Mouse (Mus musculus) forebrain, embryonic 12.5 days (tissue): ENCODE measurements around the gene Crabp1. TPM values are rescaled to one million over a fixed set of nuclear protein-coding genes. Genes with fewer than 3 reads are reported as not detected.

ENCODE experiments used
- ATAC-seq: fragments of 200-750 bp; cut with Nextera tagmentation; 2 replicates; pipeline ENCODE4 v1.8.0; 2017; ENCODE audit warnings: moderate TSS enrichment; ENCODE audit not compliant: low FRiP score
- H3K27ac ChIP-seq: fragments of 300-500 bp; sonication (generic); 2 replicates; pipeline ENCODE4 v1.5.1; 2016; ENCODE audit warnings: mild to moderate bottlenecking
- H3K27me3 ChIP-seq: fragments of 300-500 bp; sonication (generic); 2 replicates; pipeline ENCODE4 v1.6.1; 2016; ENCODE audit warnings: mild to moderate bottlenecking
- H3K36me3 ChIP-seq: fragments of 300-500 bp; sonication (generic); replicated peaks from 2 replicates; pipeline ENCODE4 v1.6.1; 2016; ENCODE audit warnings: mild to moderate bottlenecking
- H3K4me1 ChIP-seq: fragments of 300-500 bp; sonication (generic); 2 replicates; pipeline ENCODE4 v1.6.1; 2016
- H3K4me2 ChIP-seq: fragments of 300-500 bp; sonication (generic); 2 replicates; pipeline ENCODE4 v1.6.1; 2016; ENCODE audit warnings: mild to moderate bottlenecking, moderate library complexity
- H3K4me3 ChIP-seq: fragments of 300-500 bp; sonication (generic); replicated peaks from 2 replicates; pipeline ENCODE4 v1.5.1; 2016; ENCODE audit warnings: mild to moderate bottlenecking
- H3K9ac ChIP-seq: fragments of 300-500 bp; sonication (generic); 2 replicates; pipeline ENCODE4 v1.6.1; 2016; ENCODE audit warnings: mild to moderate bottlenecking
- H3K9me3 ChIP-seq: fragments of 300-500 bp; sonication (generic); 2 replicates; pipeline ENCODE4 v1.6.1; 2016
- WGBS: fragments of 180-500 bp; shearing (Covaris S2); methylation state at CpG from one replicate; pipeline ENCODE4 v1.1.7; 2016; 5-methylcytosine and 5-hydroxymethylcytosine counted together
- polyA plus RNA-seq: library from polyadenylated mRNA; unstranded; fragments of >200 nt; fragmentation: Nextera tagmentation; extraction: Ambion mirVana; gene quantifications from 2 replicates; pipeline ENCODE4 v1.2.1, GENCODE M21; 2016

Gene Crabp1
- polyA plus RNA-seq, 1 experiment from 2014 or later, result 133 TPM

DNA sequence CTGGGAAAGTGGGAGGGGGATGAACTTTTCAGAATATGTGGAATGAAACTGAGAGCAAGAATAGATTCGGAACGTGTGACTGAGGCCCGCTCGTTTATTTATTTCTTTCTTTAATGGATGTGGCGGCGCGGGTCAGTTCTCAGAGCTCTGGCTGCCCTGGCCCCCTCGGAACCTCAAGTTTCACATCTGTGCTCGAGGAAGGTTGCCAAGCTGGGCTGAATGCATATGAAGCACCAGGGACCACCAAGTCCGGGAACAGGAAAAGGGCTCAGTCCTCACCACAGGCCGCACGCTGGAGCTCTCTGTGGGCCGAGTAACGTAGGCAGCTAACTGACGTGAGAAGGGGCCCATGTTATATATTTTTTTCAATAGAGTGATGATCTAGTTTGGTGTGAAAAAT is 18.0 kb downstream of the Crabp1 start:
- Histone ChIP-seq H3K4me3 (no peak overlapping the region), H3K9ac (no peak overlapping the region), H3K9me3 (no peaks in the 10 kb centered on the region), H3K27me3 (no peaks in the 10 kb centered on the region), H3K4me1 (peaks cover under 1% of the 10 kb centered on the region; the same call in 1 of the 2 replicates), H3K4me2 (no peak overlapping the region), H3K27ac (no peak overlapping the region), H3K36me3 (no peaks in the 10 kb centered on the region)
- ATAC-seq, result no peak
- 65% methylated on average over 15 of the region's 15 CpGs for WGBS

DNA sequence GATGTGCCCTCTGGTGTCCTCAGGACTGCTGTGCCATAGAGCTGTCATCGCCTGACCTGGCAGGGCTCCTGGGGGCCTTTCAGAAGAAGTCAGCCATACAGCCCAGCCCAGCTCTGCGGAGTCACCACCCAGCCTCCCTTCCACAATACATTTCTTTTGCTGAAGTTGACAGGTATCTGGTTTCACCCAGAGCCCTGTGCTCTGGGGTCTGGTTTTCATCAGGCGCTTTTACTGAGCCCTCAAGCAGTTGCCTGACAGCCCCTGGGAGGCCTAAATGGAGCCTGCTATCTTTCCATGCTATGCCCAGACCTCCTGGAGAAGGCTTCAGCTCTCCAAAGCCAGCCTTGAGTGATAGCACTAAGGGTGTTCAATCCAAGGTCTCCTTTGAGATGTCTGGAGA is 19.5 kb downstream of the Crabp1 start:
- H3K27me3 ChIP-seq, result no peaks in the 10 kb centered on the region
- no peaks in the 10 kb centered on the region for H3K9me3 ChIP-seq
- H3K4me3 ChIP-seq, result no peak overlapping the region
- WGBS, result 77% methylated on average over 3 of the region's 3 CpGs
- no peak overlapping the region for H3K4me2 ChIP-seq
- no peak overlapping the region for H3K9ac ChIP-seq
- peaks cover 7% of the 10 kb centered on the region for H3K4me1 ChIP-seq
- H3K36me3 ChIP-seq, result no peaks in the 10 kb centered on the region
- no peak overlapping the region for H3K27ac ChIP-seq
- no peak for ATAC-seq

DNA sequence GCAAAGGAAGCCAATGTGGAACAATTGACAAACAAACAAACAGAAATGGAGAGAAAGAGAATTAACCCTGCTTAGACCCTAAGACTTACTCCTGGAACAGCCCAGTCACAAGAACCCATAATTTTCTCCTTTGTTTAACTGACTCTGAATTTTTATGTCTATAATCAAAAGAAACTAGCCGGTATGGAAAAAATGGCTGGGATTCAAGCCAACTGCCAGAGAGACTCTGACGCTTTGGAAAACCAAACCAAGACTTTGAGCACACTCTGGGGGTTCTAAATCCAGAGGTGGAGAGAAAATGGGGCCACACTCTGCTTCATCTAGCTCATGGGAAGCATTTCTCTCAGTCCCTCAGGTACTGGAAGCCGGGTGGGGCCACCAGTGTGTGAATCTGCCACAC is 20.7 kb downstream of the Crabp1 start:
- no peaks in the 10 kb centered on the region for H3K27me3 ChIP-seq
- ATAC-seq, result no peak
- no peak overlapping the region for H3K27ac ChIP-seq
- no peak overlapping the region for H3K4me3 ChIP-seq
- no peaks in the 10 kb centered on the region for H3K36me3 ChIP-seq
- H3K9ac ChIP-seq, result no peak overlapping the region
- no peak overlapping the region for H3K4me2 ChIP-seq
- no peaks in the 10 kb centered on the region for H3K9me3 ChIP-seq
- WGBS, result 89% methylated on average over 3 of the region's 3 CpGs
- H3K4me1 ChIP-seq, result peaks cover 7% of the 10 kb centered on the region

- WGBS, result 94% methylated on average over 1 of the region's 1 CpGs
- peaks cover 7% of the 10 kb centered on the region for H3K4me1 ChIP-seq
- no peaks in the 10 kb centered on the region for H3K27me3 ChIP-seq
- no peak for ATAC-seq
- H3K9me3 ChIP-seq, result no peaks in the 10 kb centered on the region
- H3K36me3 ChIP-seq, result no peaks in the 10 kb centered on the region
- no peak overlapping the region for H3K9ac ChIP-seq
- no peak overlapping the region for H3K4me2 ChIP-seq
- H3K4me3 ChIP-seq, result no peak overlapping the region
- no peak overlapping the region for H3K27ac ChIP-seq
Observed at GRCm38 (mm10) chr9:54786083-54786482, 21.5 kb downstream of the Crabp1 start.

DNA sequence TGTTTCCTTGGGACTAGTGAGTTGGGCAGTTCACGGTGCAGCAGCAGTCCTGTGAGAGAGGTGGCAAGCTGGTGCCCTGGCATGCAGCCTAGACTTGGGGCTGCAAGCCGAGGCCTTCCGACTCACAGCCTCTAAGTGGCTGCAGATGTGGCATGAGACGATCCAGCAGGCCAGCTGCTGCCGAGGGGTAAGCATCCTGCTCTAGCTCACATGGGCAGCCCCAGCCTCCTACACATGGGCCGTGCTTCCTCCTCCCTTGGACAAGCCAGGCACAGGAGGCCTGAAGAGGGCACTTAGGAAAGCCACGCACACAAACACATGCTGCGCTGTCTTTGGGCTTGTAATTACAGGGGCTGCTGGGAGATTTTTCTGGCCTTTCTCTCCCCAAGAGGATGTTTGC is 23.2 kb downstream of the Crabp1 start:
- Histone ChIP-seq H3K4me2 (no peak overlapping the region; the same call in 1 of the 2 replicates), H3K27ac (no peak overlapping the region), H3K4me3 (no peak overlapping the region), H3K4me1 (peaks cover 7% of the 10 kb centered on the region), H3K9me3 (no peaks in the 10 kb centered on the region), H3K9ac (no peak overlapping the region), H3K27me3 (no peaks in the 10 kb centered on the region), H3K36me3 (no peaks in the 10 kb centered on the region)
- no peak; the same call in 1 of the 2 replicates for ATAC-seq
- 38% methylated on average over 8 of the region's 8 CpGs for WGBS

- WGBS, result 69% methylated on average over 5 of the region's 5 CpGs
- ATAC-seq, result no peak
- Histone ChIP-seq H3K4me1 (peaks cover 7% of the 10 kb centered on the region), H3K27me3 (no peaks in the 10 kb centered on the region), H3K4me3 (no peak overlapping the region), H3K36me3 (no peaks in the 10 kb centered on the region), H3K9me3 (no peaks in the 10 kb centered on the region), H3K4me2 (no peak overlapping the region), H3K9ac (no peak overlapping the region), H3K27ac (no peak overlapping the region)
Observed at GRCm38 (mm10) chr9:54790271-54790670, 25.7 kb downstream of the Crabp1 start.

DNA sequence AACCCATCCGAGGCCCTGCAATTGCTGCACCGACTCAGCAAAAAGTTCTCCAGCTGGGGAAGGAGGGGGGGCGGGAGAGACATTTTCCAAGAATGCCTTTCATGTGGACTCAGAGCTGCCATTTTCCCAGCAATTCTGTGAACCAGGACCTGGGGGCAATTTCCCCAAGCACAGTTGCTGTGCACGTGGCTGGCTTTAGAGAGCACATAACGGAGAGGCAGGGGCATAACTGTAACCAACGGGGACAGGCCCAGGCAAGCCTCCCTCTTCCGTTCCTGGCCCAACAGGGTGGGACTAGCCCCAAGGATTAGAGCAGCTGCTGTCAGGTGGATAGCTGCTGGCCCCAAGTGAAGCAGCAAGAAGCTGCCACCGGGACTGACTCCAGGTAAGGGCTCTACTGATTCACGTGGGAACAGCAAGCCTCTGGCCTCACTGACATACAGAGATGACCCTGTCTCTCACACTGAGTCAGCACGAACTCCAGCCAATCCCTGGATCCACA is 37.0 kb downstream of the Crabp1 start:
- no peak for ATAC-seq
- Histone ChIP-seq H3K4me1 (peaks cover 3% of the 10 kb centered on the region; the same call in 1 of the 2 replicates), H3K27ac (no peak overlapping the region), H3K4me2 (no peak overlapping the region), H3K36me3 (no peaks in the 10 kb centered on the region), H3K9ac (no peak overlapping the region), H3K27me3 (peaks cover 4% of the 10 kb centered on the region; the same call in 1 of the 2 replicates), H3K4me3 (no peak overlapping the region), H3K9me3 (no peaks in the 10 kb centered on the region)
- 38% methylated on average over 10 of the region's 10 CpGs for WGBS

DNA sequence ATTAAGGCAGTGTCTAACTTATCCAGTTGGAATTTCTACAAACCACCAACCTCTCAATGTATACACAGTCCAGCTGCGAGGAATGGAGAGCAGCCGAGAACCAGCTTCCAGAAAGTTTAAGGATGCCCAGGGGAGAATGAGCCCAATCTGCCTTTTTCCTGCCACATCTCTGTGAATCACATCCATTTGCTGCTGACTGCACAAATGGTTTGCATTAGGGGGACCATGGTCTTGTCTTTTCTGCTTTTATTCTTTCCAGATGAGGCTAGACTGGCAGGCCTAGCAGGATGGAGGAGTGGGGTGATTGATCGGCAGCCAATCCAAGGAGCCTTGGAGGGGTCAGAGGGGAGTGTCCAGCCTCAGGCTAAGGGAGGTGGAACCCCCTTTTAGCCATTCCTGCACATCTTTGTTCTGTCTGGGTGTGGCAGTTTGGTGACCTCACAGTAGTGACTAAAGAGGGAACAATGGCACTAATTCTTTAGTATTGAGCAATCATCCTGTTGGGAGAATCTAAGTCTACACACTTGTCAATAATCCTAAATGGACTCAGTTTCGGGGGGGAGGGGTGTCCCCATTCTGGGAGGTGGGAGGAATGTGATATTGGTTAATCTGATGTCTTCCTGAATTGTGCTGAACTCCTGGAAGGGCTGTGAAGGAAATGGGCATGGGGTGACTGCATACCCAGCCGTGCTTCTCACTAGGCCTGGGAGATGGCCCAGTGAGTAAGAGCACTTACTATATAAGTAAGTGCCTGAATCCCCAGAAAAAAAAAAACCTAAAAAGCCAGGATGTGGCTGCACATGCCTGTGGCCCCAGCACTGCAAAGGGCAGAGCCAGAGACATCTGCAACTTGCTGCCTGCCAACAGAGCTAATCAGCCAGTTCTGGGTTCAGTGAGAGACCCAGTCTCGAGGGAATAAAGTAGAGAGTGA is 38.5 kb downstream of the Crabp1 start:
- H3K4me1 ChIP-seq, result peaks cover 3% of the 10 kb centered on the region; the same call in 1 of the 2 replicates
- no peaks in the 10 kb centered on the region for H3K9me3 ChIP-seq
- no peak for ATAC-seq
- no peak overlapping the region for H3K4me2 ChIP-seq
- H3K4me3 ChIP-seq, result no peak overlapping the region
- H3K27ac ChIP-seq, result no peak overlapping the region
- WGBS, result 64% methylated on average over 6 of the region's 6 CpGs
- peaks cover 4% of the 10 kb centered on the region; the same call in 1 of the 2 replicates for H3K27me3 ChIP-seq
- H3K36me3 ChIP-seq, result no peaks in the 10 kb centered on the region
- H3K9ac ChIP-seq, result no peak overlapping the region

- no peaks in the 10 kb centered on the region for H3K36me3 ChIP-seq
Observed at GRCm38 (mm10) chr9:54804351-54804750, 39.8 kb downstream of the Crabp1 start.

GRCm38 (mm10) chr9:54807761-54808160 is 43.2 kb downstream of the Crabp1 start:
- Histone ChIP-seq H3K4me2 (no peak overlapping the region), H3K27me3 (no peaks in the 10 kb centered on the region), H3K9ac (no peak overlapping the region), H3K36me3 (no peaks in the 10 kb centered on the region), H3K4me3 (no peak overlapping the region), H3K27ac (no peak overlapping the region), H3K9me3 (no peaks in the 10 kb centered on the region), H3K4me1 (0 out of 2 replicates have a peak, but pooled peaks cover 3% of the 10 kb centered on the region)
- WGBS, result 64% methylated on average over 4 of the region's 4 CpGs
- ATAC-seq, result no peak

More at GRCm38 (mm10) chr9:54804351-54804750, 39.8 kb downstream of the Crabp1 start:
- Histone ChIP-seq H3K9ac (no peak overlapping the region), H3K4me3 (no peak overlapping the region), H3K27me3 (peaks cover 4% of the 10 kb centered on the region; the same call in 1 of the 2 replicates), H3K9me3 (no peaks in the 10 kb centered on the region), H3K4me2 (no peak overlapping the region), H3K4me1 (peaks cover 3% of the 10 kb centered on the region; the same call in 1 of the 2 replicates), H3K27ac (no peak overlapping the region)
- WGBS, result 86% methylated on average over 5 of the region's 5 CpGs
- ATAC-seq, result no peak

DNA sequence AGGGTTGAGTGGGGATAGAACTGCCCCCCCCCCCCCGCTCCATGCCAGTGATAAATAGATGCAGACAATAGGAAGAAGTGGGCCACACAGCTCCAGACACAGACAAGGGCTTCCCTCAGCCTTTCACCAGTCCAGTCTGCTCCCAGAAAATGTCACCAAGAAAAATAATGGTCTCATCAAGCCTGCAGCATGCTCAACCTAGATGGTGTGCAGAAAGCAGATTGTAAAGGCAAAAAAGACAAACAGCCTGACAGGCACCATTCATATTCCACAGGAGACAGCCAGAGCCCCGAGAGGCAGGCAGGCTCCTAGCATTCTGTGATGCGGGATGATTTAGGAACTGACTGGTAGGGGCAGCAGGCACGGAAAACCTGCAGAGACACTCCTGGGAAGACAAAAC is 45.4 kb downstream of the Crabp1 start:
- Histone ChIP-seq H3K9me3 (no peaks in the 10 kb centered on the region), H3K9ac (no peak overlapping the region), H3K27me3 (no peaks in the 10 kb centered on the region), H3K4me3 (no peak overlapping the region), H3K4me2 (no peak overlapping the region), H3K4me1 (no peaks in the 10 kb centered on the region), H3K27ac (no peak overlapping the region), H3K36me3 (no peaks in the 10 kb centered on the region)
- ATAC-seq, result no peak
- WGBS, result 35% methylated on average over 4 of the region's 4 CpGs

DNA sequence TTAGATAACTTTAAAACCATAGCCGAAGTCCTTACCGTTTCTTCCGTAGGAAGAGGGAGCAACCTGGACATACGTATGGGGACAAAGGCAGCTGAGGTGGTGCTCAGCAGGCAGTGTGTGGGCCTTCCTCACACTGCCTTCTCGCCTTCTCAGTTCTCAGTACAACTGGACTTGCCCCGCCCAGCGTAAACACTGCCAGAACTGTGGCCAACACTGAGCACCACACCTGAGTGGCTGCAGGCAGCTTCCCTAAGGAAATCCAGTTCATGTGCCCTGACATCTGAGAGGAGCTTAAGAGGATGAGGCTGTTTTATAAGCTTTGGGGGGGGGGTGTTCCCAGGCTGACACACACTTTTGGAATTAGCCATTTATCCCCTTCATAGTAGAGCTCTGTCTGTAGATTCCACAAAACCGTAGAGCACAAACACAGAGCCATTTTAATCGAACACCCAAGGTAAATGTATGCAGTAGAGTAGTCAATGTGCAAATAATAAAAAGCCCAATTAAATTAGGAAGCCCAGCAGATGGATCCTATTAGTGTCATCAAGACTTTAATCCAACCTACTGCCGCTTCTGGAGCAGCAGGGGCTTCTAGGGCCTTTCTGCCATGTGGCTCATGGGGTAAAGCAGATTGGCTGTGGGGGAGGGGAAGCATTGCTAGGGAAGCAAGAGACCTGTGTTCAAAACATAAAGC is 52.1 kb downstream of the Crabp1 start:
- Histone ChIP-seq H3K4me1 (peaks cover 4% of the 10 kb centered on the region; the same call in 1 of the 2 replicates), H3K4me2 (no peak overlapping the region), H3K4me3 (no peak overlapping the region), H3K9me3 (no peaks in the 10 kb centered on the region), H3K9ac (no peak overlapping the region), H3K36me3 (no peaks in the 10 kb centered on the region), H3K27me3 (0 out of 2 replicates have a peak, but pooled peaks cover 2% of the 10 kb centered on the region), H3K27ac (no peak overlapping the region)
- ATAC-seq, result no peak
- 65% methylated on average over 10 of the region's 10 CpGs for WGBS
